Mouse (Mus musculus) lung, postnatal 0 days (tissue): Measurements from ENCODE around the gene Nexn. TPM values are rescaled to one million over a fixed set of nuclear protein-coding genes. Genes with fewer than 3 reads are reported as not detected.
"Not testable (repeated sequence)": the region's sequence is repeated elsewhere in the genome, so short reads cannot be mapped to it uniquely, and the experiment has no call there.

Source experiments
- ATAC-seq: fragments of 200-750 bp; cut with Nextera tagmentation; 2 replicates; pipeline ENCODE4 v1.8.0; 2017; ENCODE audit warnings: moderate library complexity
- DNase-seq: peaks from one replicate; pipeline ENCODE4 v3.0.0-alpha.2; 2016; ENCODE audit warnings: low spot score
- H3K27ac ChIP-seq: fragments of 300-500 bp; sonication (generic); 2 replicates; pipeline ENCODE4 v1.5.1; 2014; ENCODE audit warnings: antibody characterized with exemption, mild to moderate bottlenecking, low read length, mixed read lengths
- H3K27me3 ChIP-seq: fragments of 300-500 bp; sonication (generic); replicated peaks from 2 replicates; pipeline ENCODE4 v1.6.1; 2014; ENCODE audit warnings: low read length, mixed read lengths; ENCODE audit not compliant: insufficient read depth
- H3K36me3 ChIP-seq: fragments of 300-500 bp; sonication (generic); 2 replicates; pipeline ENCODE4 v1.6.1; 2014; ENCODE audit warnings: low read length, mixed read lengths; ENCODE audit not compliant: insufficient read depth
- H3K4me1 ChIP-seq: fragments of 300-500 bp; sonication (generic); 2 replicates; pipeline ENCODE4 v1.6.1; 2014; ENCODE audit warnings: antibody characterized with exemption, low read depth, low read length, mixed read lengths; ENCODE audit not compliant: insufficient read depth
- H3K4me2 ChIP-seq: fragments of 300-500 bp; sonication (generic); replicated peaks from 2 replicates; pipeline ENCODE4 v1.6.1; 2014; ENCODE audit warnings: low read depth, mild to moderate bottlenecking, low read length, moderate library complexity, mixed read lengths
- H3K4me3 ChIP-seq: fragments of 300-500 bp; sonication (generic); 2 replicates; pipeline ENCODE4 v1.5.1; 2014; ENCODE audit warnings: low read depth, low read length
- H3K9ac ChIP-seq: fragments of 300-500 bp; sonication (generic); replicated peaks from 2 replicates; pipeline ENCODE4 v1.6.1; 2014; ENCODE audit warnings: low read depth, mild to moderate bottlenecking
- H3K9me3 ChIP-seq: fragments of 300-500 bp; sonication (generic); 2 replicates; pipeline ENCODE4 v1.6.1; 2016; ENCODE audit warnings: low read length, mixed read lengths
- CTCF ChIP-seq: IDR thresholded peaks from 2 replicates; pipeline ENCODE4 v1.5.1; 2016; ENCODE audit warnings: antibody characterized with exemption, mild to moderate bottlenecking
- EP300 ChIP-seq: IDR thresholded peaks from 2 replicates; pipeline ENCODE4 v1.6.1; 2016; ENCODE audit warnings: antibody characterized with exemption, mild to moderate bottlenecking, control low read depth
- WGBS: fragments of 180-500 bp; shearing (Covaris S2); extraction: QIAGEN DNeasy Blood & Tissue Kit; methylation state at CpG from one replicate; pipeline ENCODE4 v1.1.7; 2014; 5-methylcytosine and 5-hydroxymethylcytosine counted together
- polyA plus RNA-seq: library from polyadenylated mRNA; unstranded; fragments of >200 nt; fragmentation: Nextera tagmentation; extraction: Ambion mirVana; gene quantifications from 2 replicates; pipeline ENCODE4 v1.2.1, GENCODE M21; 2015

Gene Nexn
- 39.9 and 47.1 TPM in 2 replicates for polyA plus RNA-seq

DNA sequence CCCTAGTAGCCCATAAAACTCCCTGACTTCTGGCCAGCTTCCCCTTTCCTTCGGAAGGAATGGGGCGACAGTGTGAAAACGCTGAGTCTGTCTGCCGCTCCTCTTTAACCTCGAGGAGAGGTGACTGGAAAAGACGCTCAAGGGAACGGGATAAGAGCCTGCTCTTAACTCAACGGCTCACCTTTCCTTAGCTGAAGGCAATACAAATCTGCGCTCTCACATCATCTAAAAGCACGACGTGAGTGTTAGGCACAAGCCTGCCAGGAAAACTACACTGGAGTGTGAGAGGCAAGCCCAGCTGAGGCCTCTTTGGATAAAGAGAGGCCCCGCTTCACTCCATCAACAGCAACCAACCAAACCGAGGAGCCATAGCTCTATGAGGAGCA lies at the start of gene Nexn:
Nexn (minus strand) TSS at position 315 of the 386 bp plus-strand sequence.
- 6% methylated on average over 13 of the region's 13 CpGs for WGBS
- H3K4me2 ChIP-seq, result peak within 1 kb of the TSS; percentile 83
- peak; percentile 39 for ATAC-seq
- DNase-seq, result peak; percentile 62
- TF ChIP-seq CTCF, result no peak
- no peak for TF ChIP-seq EP300
- no peaks in the 10 kb centered on the region for H3K36me3 ChIP-seq
- H3K4me3 ChIP-seq, result peak within 1 kb of the TSS; percentile 49
- H3K27me3 ChIP-seq, result no peaks in the 10 kb centered on the region
- no peaks in the 10 kb centered on the region; the same call in 1 of the 2 replicates for H3K4me1 ChIP-seq
- peak within 1 kb of the TSS; percentile 62 for H3K9ac ChIP-seq
- peak within 1 kb of the TSS; percentile 83 for H3K27ac ChIP-seq
- no peaks in the 10 kb centered on the region for H3K9me3 ChIP-seq

DNA sequence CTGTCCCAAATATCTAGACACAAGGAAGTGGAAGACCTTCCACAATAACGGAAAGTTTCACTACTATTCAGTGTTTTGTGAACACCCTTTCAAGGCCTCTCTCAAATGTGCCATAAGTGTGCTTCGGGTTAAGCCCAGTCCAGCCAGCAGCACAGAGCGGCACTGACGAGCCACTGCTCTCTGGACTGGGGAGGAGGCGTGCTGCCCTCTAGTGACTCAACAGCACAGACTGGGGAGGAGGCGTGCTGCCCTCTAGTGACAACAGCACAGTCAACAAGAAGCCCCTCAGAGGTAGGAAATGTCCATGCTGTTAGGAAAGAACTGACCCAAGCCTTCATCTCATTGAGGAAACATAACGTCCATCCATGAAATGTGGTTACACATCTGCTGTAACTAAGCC lies 49.5 kb upstream of the Nexn start:
- no peaks in the 10 kb centered on the region for H3K27me3 ChIP-seq
- ATAC-seq (peak; percentile 96), DNase-seq (peak; percentile 96)
- H3K4me1 ChIP-seq, result no peaks in the 10 kb centered on the region
- peak; percentile 100 for TF ChIP-seq CTCF
- no peak for TF ChIP-seq EP300
- H3K9ac ChIP-seq, result no peak overlapping the region
- no peak overlapping the region for H3K27ac ChIP-seq
- H3K4me3 ChIP-seq, result no peak overlapping the region
- no peaks in the 10 kb centered on the region for H3K9me3 ChIP-seq
- WGBS, result 5% methylated on average over 7 of the region's 7 CpGs
- no peak overlapping the region for H3K4me2 ChIP-seq
- H3K36me3 ChIP-seq, result no peaks in the 10 kb centered on the region

DNA sequence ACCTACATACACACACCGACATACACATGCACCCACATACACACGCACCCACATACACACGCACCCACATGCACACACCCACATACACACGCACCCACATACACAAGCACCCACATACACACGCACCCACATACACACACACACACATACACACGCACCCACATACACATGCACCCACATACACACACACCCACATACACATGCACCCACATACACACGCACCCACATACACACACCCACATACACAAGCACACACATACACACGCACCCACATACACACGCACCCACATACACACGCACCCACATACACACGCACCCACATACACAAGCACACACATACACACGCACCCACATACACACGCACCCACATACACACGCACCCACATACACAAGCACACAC lies 48.5 kb upstream of the Nexn start:
- not testable (repeated sequence) for H3K4me1 ChIP-seq, DNase-seq, H3K27ac ChIP-seq, ATAC-seq, H3K36me3 ChIP-seq, H3K4me3 ChIP-seq, H3K4me2 ChIP-seq, H3K9me3 ChIP-seq, H3K9ac ChIP-seq, H3K27me3 ChIP-seq
- 77% methylated on average over 14 of the region's 14 CpGs for WGBS

GRCm38 (mm10) chr3:152309250-152309645 lies 43.1 kb upstream of the Nexn start:
- Histone ChIP-seq H3K27ac (peak overlapping the region; percentile 48), H3K4me3 (no peak overlapping the region), H3K4me2 (no peak overlapping the region), H3K9ac (no peak overlapping the region), H3K4me1 (peaks cover 8% of the 10 kb centered on the region; the same call in 1 of the 2 replicates), H3K9me3 (no peaks in the 10 kb centered on the region), H3K27me3 (no peaks in the 10 kb centered on the region), H3K36me3 (no peaks in the 10 kb centered on the region)
- ATAC-seq (no peak), DNase-seq (peak; percentile 27)
- TF ChIP-seq CTCF (no peak), EP300 (no peak)
- WGBS, result 64% methylated on average over 9 of the region's 9 CpGs

DNA sequence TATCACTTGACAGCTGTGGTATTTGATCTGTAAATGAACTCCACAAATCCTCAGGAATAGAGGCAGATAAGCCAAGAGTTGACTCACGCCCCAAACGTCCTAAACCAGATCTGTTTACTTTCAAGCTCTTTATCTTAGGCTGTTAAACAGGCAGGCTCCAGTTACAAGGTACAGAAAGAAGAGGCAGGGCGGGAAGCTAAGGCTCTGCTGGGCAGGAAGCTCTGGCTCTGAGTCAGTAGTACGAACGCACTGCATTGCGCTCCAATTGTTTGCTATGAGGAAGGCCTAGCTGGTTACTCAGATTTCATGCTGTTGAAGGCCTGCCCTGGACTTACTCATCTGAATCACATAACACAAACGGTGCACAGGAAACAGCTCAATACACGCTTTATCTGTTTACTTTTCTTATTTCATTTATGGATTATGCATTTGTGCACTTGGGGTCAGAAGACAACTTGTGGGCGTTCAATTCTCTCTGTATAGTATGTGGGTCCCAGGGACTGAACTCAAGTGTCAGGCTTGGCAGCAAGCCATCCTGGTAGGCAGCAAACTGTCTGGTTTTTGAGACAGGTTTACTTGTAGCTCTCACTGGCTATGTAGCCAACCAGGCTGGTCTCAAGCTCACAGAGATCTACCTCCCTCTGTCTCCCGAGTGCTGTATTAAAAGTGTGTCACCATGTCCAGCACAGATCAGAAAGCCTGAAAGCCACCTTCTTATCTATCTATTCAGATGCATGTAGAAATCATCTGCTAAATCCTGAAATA lies 42.5 kb upstream of the Nexn start:
- TF ChIP-seq CTCF (no peak), EP300 (peak; percentile 69)
- Histone ChIP-seq H3K36me3 (no peaks in the 10 kb centered on the region), H3K27ac (peak overlapping the region; percentile 48), H3K4me2 (no peak overlapping the region), H3K9ac (no peak overlapping the region), H3K9me3 (no peaks in the 10 kb centered on the region), H3K4me1 (peaks cover 8% of the 10 kb centered on the region; the same call in 1 of the 2 replicates), H3K27me3 (no peaks in the 10 kb centered on the region), H3K4me3 (no peak overlapping the region)
- peak; percentile 72 for ATAC-seq
- peak; percentile 88 for DNase-seq
- 10% methylated on average over 10 of the region's 10 CpGs for WGBS

- DNase-seq, result no peak
- Histone ChIP-seq H3K9me3 (no peaks in the 10 kb centered on the region), H3K27me3 (no peaks in the 10 kb centered on the region), H3K4me3 (no peak overlapping the region), H3K27ac (no peak overlapping the region), H3K36me3 (no peaks in the 10 kb centered on the region), H3K4me2 (no peak overlapping the region), H3K4me1 (peaks cover 8% of the 10 kb centered on the region; the same call in 1 of the 2 replicates), H3K9ac (no peak overlapping the region)
- 91% methylated on average over 4 of the region's 4 CpGs for WGBS
- ATAC-seq, result no peak
- TF ChIP-seq EP300 (no peak), CTCF (no peak)
These were observed 39.8 kb upstream of the Nexn start for GRCm38 (mm10) chr3:152305971-152306370.
